Mouse (Mus musculus): ENCODE results near the gene Sost. TPM values are rescaled to one million over a fixed set of nuclear protein-coding genes. Genes with fewer than 3 reads are reported as not detected.

Sost gene
- polyA plus RNA-seq, 1 experiment, result 1.4 TPM

- no peak for TF ChIP-seq POLR2A (IDR thresholded peaks at IDR 0.05; ENCODE audit: borderline replicate concordance, insufficient read depth, low read length)
- no peak overlapping the region for H3K27ac ChIP-seq (ENCODE audit: insufficient read depth, low read length)
- H3K4me1 ChIP-seq (ENCODE audit: control insufficient read depth, insufficient read depth, low read length), result peaks cover 16% of the 10 kb centered on the region; the same call in 1 of the 2 replicates
- H3K27me3 ChIP-seq (ENCODE audit: control insufficient read depth, insufficient read depth, low read length), result no peaks in the 10 kb centered on the region
- no peak overlapping the region for H3K4me3 ChIP-seq (replicated peaks; ENCODE audit: insufficient read depth, low read depth, low read length)
- no peak for DNase-seq
- WGBS, result 77% methylated on average over 19 of the region's 19 CpGs
Measured at GRCm38 (mm10) chr11:101924441-101924976, 42.3 kb downstream of the Sost start.

- Histone ChIP-seq H3K27ac (ENCODE audit: insufficient read depth, low read length) (no peak overlapping the region), H3K27me3 (ENCODE audit: control insufficient read depth, insufficient read depth, low read length) (no peaks in the 10 kb centered on the region), H3K4me3 (replicated peaks; ENCODE audit: insufficient read depth, low read depth, low read length) (no peak overlapping the region), H3K4me1 (ENCODE audit: control insufficient read depth, insufficient read depth, low read length) (peaks cover 16% of the 10 kb centered on the region; the same call in 1 of the 2 replicates)
- no peak for DNase-seq
- TF ChIP-seq POLR2A (IDR thresholded peaks at IDR 0.05; ENCODE audit: borderline replicate concordance, insufficient read depth, low read length), result no peak
- WGBS, result 90% methylated on average over 6 of the region's 6 CpGs
Measured at GRCm38 (mm10) chr11:101923988-101924387, 42.8 kb downstream of the Sost start.

GRCm38 (mm10) chr11:101921361-101921952, 45.4 kb downstream of the Sost start:
- H3K4me3 ChIP-seq (replicated peaks; ENCODE audit: insufficient read depth, low read depth, low read length), result no peak overlapping the region
- H3K4me1 ChIP-seq (ENCODE audit: control insufficient read depth, insufficient read depth, low read length), result peaks cover 16% of the 10 kb centered on the region; the same call in 1 of the 2 replicates
- no peak overlapping the region for H3K27ac ChIP-seq (ENCODE audit: insufficient read depth, low read length)
- DNase-seq, result peak; percentile 44 to 71
- TF ChIP-seq POLR2A (IDR thresholded peaks at IDR 0.05; ENCODE audit: borderline replicate concordance, insufficient read depth, low read length), result no peak
- TF ChIP-seq CTCF (IDR thresholded peaks at IDR 0.05; ENCODE audit: borderline replicate concordance, insufficient read depth, low read depth, low read length), result no peak
- H3K27me3 ChIP-seq (ENCODE audit: control insufficient read depth, insufficient read depth, low read length), result no peaks in the 10 kb centered on the region
- 16% methylated on average over 12 of the region's 12 CpGs for WGBS

GRCm38 (mm10) chr11:101919660-101920059, 47.2 kb downstream of the Sost start:
- TF ChIP-seq POLR2A (IDR thresholded peaks at IDR 0.05; ENCODE audit: borderline replicate concordance, insufficient read depth, low read length) (no peak), CTCF (IDR thresholded peaks at IDR 0.05; ENCODE audit: borderline replicate concordance, insufficient read depth, low read depth, low read length) (peak; percentile 98)
- H3K4me1 ChIP-seq (ENCODE audit: control insufficient read depth, insufficient read depth, low read length), result peaks cover 16% of the 10 kb centered on the region; the same call in 1 of the 2 replicates
- H3K27me3 ChIP-seq (ENCODE audit: control insufficient read depth, insufficient read depth, low read length), result no peaks in the 10 kb centered on the region
- DNase-seq, result peak; percentile 72 to 89
- no peak overlapping the region for H3K4me3 ChIP-seq (replicated peaks; ENCODE audit: insufficient read depth, low read depth, low read length)
- H3K27ac ChIP-seq (ENCODE audit: insufficient read depth, low read length), result no peak overlapping the region
- 1% methylated on average over 6 of the region's 6 CpGs for WGBS

GRCm38 (mm10) chr11:101918609-101919008, 48.2 kb downstream of the Sost start:
- 82% methylated on average over 3 of the region's 3 CpGs for WGBS
- Histone ChIP-seq H3K27ac (ENCODE audit: insufficient read depth, low read length) (no peak overlapping the region), H3K27me3 (ENCODE audit: control insufficient read depth, insufficient read depth, low read length) (no peaks in the 10 kb centered on the region), H3K4me3 (replicated peaks; ENCODE audit: insufficient read depth, low read depth, low read length) (no peak overlapping the region), H3K4me1 (ENCODE audit: control insufficient read depth, insufficient read depth, low read length) (peaks cover 16% of the 10 kb centered on the region; the same call in 1 of the 2 replicates)
- TF ChIP-seq POLR2A (IDR thresholded peaks at IDR 0.05; ENCODE audit: borderline replicate concordance, insufficient read depth, low read length), result no peak
- TF ChIP-seq CTCF (IDR thresholded peaks at IDR 0.05; ENCODE audit: borderline replicate concordance, insufficient read depth, low read depth, low read length), result no peak
- no peak for DNase-seq

GRCm38 (mm10) chr11:101916772-101917171, 50.0 kb downstream of the Sost start:
- H3K4me1 ChIP-seq (ENCODE audit: control insufficient read depth, insufficient read depth, low read length), result peaks cover 12% of the 10 kb centered on the region; the same call in 1 of the 2 replicates
- no peak for DNase-seq
- H3K4me3 ChIP-seq (replicated peaks; ENCODE audit: insufficient read depth, low read depth, low read length), result no peak overlapping the region
- H3K27ac ChIP-seq (ENCODE audit: insufficient read depth, low read length), result no peak overlapping the region
- TF ChIP-seq CTCF (IDR thresholded peaks at IDR 0.05; ENCODE audit: borderline replicate concordance, insufficient read depth, low read depth, low read length), result no peak
- TF ChIP-seq POLR2A (IDR thresholded peaks at IDR 0.05; ENCODE audit: borderline replicate concordance, insufficient read depth, low read length), result no peak
- 83% methylated on average over 3 of the region's 3 CpGs for WGBS
- no peaks in the 10 kb centered on the region for H3K27me3 ChIP-seq (ENCODE audit: control insufficient read depth, insufficient read depth, low read length)

- Histone ChIP-seq H3K27me3 (ENCODE audit: control insufficient read depth, insufficient read depth, low read length) (no peaks in the 10 kb centered on the region), H3K27ac (ENCODE audit: insufficient read depth, low read length) (no peak overlapping the region), H3K4me1 (ENCODE audit: control insufficient read depth, insufficient read depth, low read length) (no peaks in the 10 kb centered on the region), H3K4me3 (replicated peaks; ENCODE audit: insufficient read depth, low read depth, low read length) (no peak overlapping the region)
- no peak for DNase-seq
- WGBS, result 72% methylated on average over 8 of the region's 8 CpGs
- TF ChIP-seq CTCF (IDR thresholded peaks at IDR 0.05; ENCODE audit: borderline replicate concordance, insufficient read depth, low read depth, low read length) (no peak), POLR2A (IDR thresholded peaks at IDR 0.05; ENCODE audit: borderline replicate concordance, insufficient read depth, low read length) (no peak)
Measured at GRCm38 (mm10) chr11:101913591-101913990, 53.2 kb downstream of the Sost start.

Other genes starting within 250 kb of the Sost start
- 27.4 and 28.9 TPM in 2 replicates for gene Dhx8, start 234.1 kb downstream of the Sost start, polyA plus RNA-seq (2012; rRNA removed)
- gene Etv4, start 181.6 kb downstream of the Sost start, polyA plus RNA-seq (2012; rRNA removed), result 26.9 and 27.0 TPM in 2 replicates
- gene Meox1, start 72.6 kb downstream of the Sost start, polyA plus RNA-seq (2012; rRNA removed), result 1.5 and 1.8 TPM in 2 replicates
- not detected in 2 replicates for gene Cfap97d1, start 17.3 kb upstream of the Sost start, polyA plus RNA-seq (2012; rRNA removed)
- 86.0 and 98.5 TPM in 2 replicates for gene Dusp3, start 20.0 kb upstream of the Sost start, polyA plus RNA-seq (2012; rRNA removed)
- 158 and 185 TPM in 2 replicates for gene Mpp3, start 61.4 kb upstream of the Sost start, polyA plus RNA-seq (2012; rRNA removed)
- gene Cd300lg, start 74.5 kb upstream of the Sost start, polyA plus RNA-seq (2012; rRNA removed), result 0.38 and 0.63 TPM in 2 replicates
- 50.3 and 55.3 TPM in 2 replicates for gene Mpp2, start 121.5 kb upstream of the Sost start, polyA plus RNA-seq (2012; rRNA removed)
- gene Ppy, start 134.3 kb upstream of the Sost start, polyA plus RNA-seq (2012; rRNA removed), result not detected in 2 replicates
- gene Pyy, start 140.8 kb upstream of the Sost start, polyA plus RNA-seq (2012; rRNA removed), result 7.1 and 7.4 TPM in 2 replicates
- gene Nags, start 178.5 kb upstream of the Sost start, polyA plus RNA-seq (2012; rRNA removed), result not detected in 2 replicates
- 33.2 and 34.0 TPM in 2 replicates for gene Tmem101, start 189.4 kb upstream of the Sost start, polyA plus RNA-seq (2012; rRNA removed)
- 35.2 and 40.2 TPM in 2 replicates for gene Lsm12, start 218.3 kb upstream of the Sost start, polyA plus RNA-seq (2012; rRNA removed)
- 115 and 120 TPM in 2 replicates for gene G6pc3, start 222.6 kb upstream of the Sost start, polyA plus RNA-seq (2012; rRNA removed)

All from cerebellum, adult 2 months (tissue).